Mouse (Mus musculus): ENCODE measurements at regions not wholly inside any gene's neighbourhood (a gene's known extent, or its start where the extent isn't known, plus 50 kb on each side); places are given as distances from the start of the nearest gene placed in this dataset.

- DNase-seq: no peak
Observed at GRCm38 (mm10) chr19:60030212-60030788, 86.8 kb upstream of the Rab11fip2 start.

GRCm38 (mm10) chr19:60029720-60030119 lies 86.3 kb upstream of the Rab11fip2 start:
- no peak for DNase-seq

GRCm38 (mm10) chr19:60015614-60016300 lies 72.3 kb upstream of the Rab11fip2 start:
- DNase-seq: no peak

- no peak for DNase-seq
Observed at GRCm38 (mm10) chr19:59995557-59995956, 52.1 kb upstream of the Rab11fip2 start.

All from kidney, adult 18-20 months (tissue).